Mouse (Mus musculus): ENCODE measurements around the gene Tacc3. TPM values are rescaled to one million over a fixed set of nuclear protein-coding genes. Genes with fewer than 3 reads are reported as not detected.

Tacc3 gene
- total and polyA plus RNA-seq, 2 experiments from 2014 or later, result 20.1 to 25.5 TPM

DNA sequence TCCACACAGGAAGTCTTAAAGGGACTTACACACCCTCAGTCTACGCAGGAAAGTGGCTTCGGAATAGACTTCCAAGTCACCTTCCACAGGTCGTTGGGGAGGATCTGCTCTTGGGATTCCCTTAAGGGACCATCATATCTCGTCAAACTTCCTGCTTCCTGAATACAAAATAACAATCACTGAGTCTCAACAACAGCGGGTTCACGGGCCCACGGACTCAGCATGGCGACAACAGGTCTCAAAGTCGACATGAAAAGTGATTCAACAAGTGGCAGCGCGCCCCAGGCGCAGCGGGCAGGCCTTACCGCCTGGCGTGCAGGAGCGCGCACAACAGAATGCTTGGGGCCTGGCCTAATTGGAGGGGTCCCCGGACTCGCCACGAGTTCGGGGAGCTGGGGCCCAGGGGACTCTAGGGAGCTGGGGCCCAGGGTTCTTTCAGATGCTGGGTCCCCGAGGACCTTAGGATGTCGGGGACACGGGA is 29.1 kb upstream of the Tacc3 start:
- ATAC-seq (peak; percentile 15; the same call in 1 of the 2 replicates), DNase-seq (peak; percentile 55)
- WGBS, result under 1% methylated on average over 24 of the region's 24 CpGs

DNA sequence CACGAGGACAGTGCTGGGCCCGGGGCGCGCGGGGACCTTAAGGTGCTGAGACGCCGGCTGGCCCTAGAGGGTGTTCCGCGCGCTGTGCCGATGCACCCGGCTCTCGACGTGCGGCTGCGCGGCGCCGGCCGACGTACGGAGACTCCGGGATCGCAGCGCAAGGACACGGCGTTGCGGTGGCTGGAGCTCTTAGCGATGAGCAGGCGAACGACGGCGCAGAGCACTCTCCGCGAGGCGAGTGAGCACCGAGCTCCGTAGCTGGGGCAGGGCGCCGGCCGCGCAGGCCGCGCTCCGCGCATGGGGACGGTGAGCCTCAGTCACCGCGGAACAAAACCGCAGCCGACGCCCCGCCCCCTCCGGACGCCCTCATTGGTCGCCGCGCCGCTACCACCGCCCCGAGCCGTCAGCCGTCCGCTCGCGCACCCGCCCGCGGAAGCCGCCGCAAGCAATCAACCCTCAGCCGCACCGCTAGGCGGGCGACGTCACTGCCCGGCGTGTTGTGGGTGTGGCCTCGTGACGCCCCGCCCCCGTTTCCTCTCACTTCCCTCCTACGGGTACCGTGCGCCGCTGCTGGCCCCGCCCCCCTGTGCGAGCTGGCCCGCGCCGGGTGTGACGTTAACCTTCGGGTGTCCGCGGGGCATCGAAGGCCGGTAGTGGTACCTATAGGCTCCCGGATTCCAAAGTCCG is 28.5 kb upstream of the Tacc3 start, which contains the start of the genes Fam53a and Gm9903:
Gene Fam53a (minus strand): TSS at position 335 of the 687 bp plus-strand sequence.
Gene Gm9903 (plus strand): TSS at position 625 of the 687 bp plus-strand sequence.
- Histone ChIP-seq H3K4me1 (ENCODE audit: insufficient read depth) (no peaks in the 10 kb centered on the region; the same call in 1 of the 2 replicates), H3K36me3 (ENCODE audit: insufficient read depth) (no peaks in the 10 kb centered on the region), H3K4me3 (ENCODE audit: low read depth, low read length) (peak within 1 kb of the TSS; percentile 77), H3K27me3 (ENCODE audit: insufficient read depth, low read length) (no peaks in the 10 kb centered on the region), H3K9ac (peak within 1 kb of the TSS; percentile 73), H3K4me2 (ENCODE audit: low read depth) (peak within 1 kb of the TSS; percentile 89), H3K9me3 (ENCODE audit: low read length) (no peaks in the 10 kb centered on the region), H3K27ac (ENCODE audit: low read depth, low read length) (peak within 1 kb of the TSS; percentile 79)
- 2% methylated on average over 74 of the region's 99 CpGs for whole genome bisulfite sequencing
- TF ChIP-seq CTCF (IDR thresholded peaks at IDR 0.05; ENCODE audit: low read depth), result peak; percentile 56
- peak; percentile 99 for ATAC-seq
- DNase-seq, result peak; percentile 98

More for the DNA sequence above, 29.1 kb upstream of the Tacc3 start:
- Histone ChIP-seq H3K4me2 (ENCODE audit: low read depth) (peak overlapping the region; percentile 89), H3K4me1 (ENCODE audit: insufficient read depth) (no peaks in the 10 kb centered on the region; the same call in 1 of the 2 replicates), H3K27me3 (ENCODE audit: insufficient read depth, low read length) (no peaks in the 10 kb centered on the region), H3K27ac (ENCODE audit: low read depth, low read length) (peak overlapping the region; percentile 79), H3K36me3 (ENCODE audit: insufficient read depth) (no peaks in the 10 kb centered on the region), H3K9ac (peak overlapping the region; percentile 73), H3K4me3 (ENCODE audit: low read depth, low read length) (peak overlapping the region; percentile 77), H3K9me3 (ENCODE audit: low read length) (no peaks in the 10 kb centered on the region)
- TF ChIP-seq CTCF (IDR thresholded peaks at IDR 0.05; ENCODE audit: low read depth), result no peak

DNA sequence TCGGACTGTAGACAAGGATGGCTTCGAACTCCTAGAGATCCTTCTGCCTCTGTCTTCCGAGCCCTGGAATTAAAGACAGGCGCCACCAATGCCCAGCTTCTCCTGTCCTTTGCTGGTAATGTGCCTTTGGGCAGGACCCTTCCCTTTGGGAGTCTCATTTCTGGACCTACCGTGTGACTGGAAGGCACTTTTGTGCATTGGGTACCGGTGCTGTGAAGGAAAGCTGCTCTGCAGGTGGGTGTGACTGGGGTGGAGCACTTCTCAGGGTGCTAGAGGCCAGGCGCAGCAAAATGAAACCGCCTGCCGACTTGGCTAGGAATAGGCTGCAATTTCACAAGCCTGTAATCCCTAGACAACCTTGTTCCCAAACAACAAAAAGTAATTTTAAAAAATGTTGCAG is 27.9 kb upstream of the Tacc3 start:
- H3K27me3 ChIP-seq (ENCODE audit: insufficient read depth, low read length), result no peaks in the 10 kb centered on the region
- no peak for TF ChIP-seq CTCF (IDR thresholded peaks at IDR 0.05; ENCODE audit: low read depth)
- peak overlapping the region; percentile 89 for H3K4me2 ChIP-seq (ENCODE audit: low read depth)
- WGBS, result 6% methylated on average over 9 of the region's 9 CpGs
- ATAC-seq, result peak; percentile 5; the same call in 1 of the 2 replicates
- no peaks in the 10 kb centered on the region for H3K9me3 ChIP-seq (ENCODE audit: low read length)
- no peaks in the 10 kb centered on the region; the same call in 1 of the 2 replicates for H3K4me1 ChIP-seq (ENCODE audit: insufficient read depth)
- H3K4me3 ChIP-seq (ENCODE audit: low read depth, low read length), result peak overlapping the region; percentile 77
- H3K9ac ChIP-seq, result peak overlapping the region; percentile 52
- H3K36me3 ChIP-seq (ENCODE audit: insufficient read depth), result no peaks in the 10 kb centered on the region
- 0 out of 2 replicates have a peak overlapping the region, but pooled peaks have one; percentile 24 for H3K27ac ChIP-seq (ENCODE audit: low read depth, low read length)
- no peak for DNase-seq

DNA sequence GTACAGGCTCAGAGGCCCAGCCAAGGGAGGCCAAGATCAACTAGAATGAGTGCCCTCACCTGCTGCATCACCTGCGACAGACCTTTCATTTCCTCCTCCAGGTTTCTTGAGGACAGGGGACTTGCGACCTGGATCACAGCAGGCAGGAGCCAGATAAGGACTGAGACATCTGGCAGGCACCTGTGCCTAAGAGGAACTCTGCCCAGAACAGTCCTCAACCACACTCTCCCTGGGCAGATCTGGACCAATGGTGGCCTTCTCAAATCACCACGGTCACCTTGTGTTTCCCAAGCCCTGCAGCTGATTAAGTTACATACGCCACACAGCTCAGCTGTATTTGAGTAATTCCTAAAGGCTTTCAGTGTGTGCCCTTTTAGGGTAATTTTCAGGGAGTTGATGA is 27.3 kb upstream of the Tacc3 start:
- 80% methylated on average over 4 of the region's 4 CpGs for WGBS
- H3K36me3 ChIP-seq (ENCODE audit: insufficient read depth), result no peaks in the 10 kb centered on the region

DNA sequence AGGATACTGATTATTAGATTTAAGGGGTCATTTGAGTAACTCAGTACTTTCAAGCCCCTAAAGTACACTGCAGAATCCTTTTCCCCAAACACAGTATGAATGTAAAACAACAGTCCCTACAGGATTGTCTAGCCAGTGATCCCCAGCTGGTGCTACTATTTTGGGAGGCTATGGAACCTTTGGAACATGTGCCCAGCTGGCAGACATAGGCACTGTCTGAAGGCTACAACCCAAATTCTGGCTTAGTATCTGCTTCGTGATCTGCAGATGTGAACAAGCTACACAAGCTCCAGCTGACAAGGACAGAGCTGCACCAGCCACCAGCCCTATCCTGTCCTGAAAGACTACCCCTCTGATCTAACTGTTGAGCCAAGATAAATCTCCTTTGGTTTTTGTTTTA is 25.4 kb upstream of the Tacc3 start:
- no peaks in the 10 kb centered on the region for H3K9me3 ChIP-seq (ENCODE audit: low read length)
- no peaks in the 10 kb centered on the region; the same call in 1 of the 2 replicates for H3K4me1 ChIP-seq (ENCODE audit: insufficient read depth)
- H3K9ac ChIP-seq, result no peak overlapping the region
- no peak overlapping the region for H3K27ac ChIP-seq (ENCODE audit: low read depth, low read length)
- WGBS, result 91% methylated on average over 1 of the region's 1 CpGs
- no peak overlapping the region for H3K4me2 ChIP-seq (ENCODE audit: low read depth)
- TF ChIP-seq CTCF (IDR thresholded peaks at IDR 0.05; ENCODE audit: low read depth), result no peak
- H3K27me3 ChIP-seq (ENCODE audit: insufficient read depth, low read length), result no peaks in the 10 kb centered on the region
- H3K36me3 ChIP-seq (ENCODE audit: insufficient read depth), result no peaks in the 10 kb centered on the region
- DNase-seq, result no peak
- H3K4me3 ChIP-seq (ENCODE audit: low read depth, low read length), result no peak overlapping the region
- no peak for ATAC-seq

More for the DNA sequence above, 27.3 kb upstream of the Tacc3 start:
- TF ChIP-seq CTCF (IDR thresholded peaks at IDR 0.05; ENCODE audit: low read depth), result no peak
- Histone ChIP-seq H3K9ac (peak overlapping the region; percentile 52; the same call in 1 of the 2 replicates), H3K4me3 (ENCODE audit: low read depth, low read length) (no peak overlapping the region), H3K4me2 (ENCODE audit: low read depth) (peak overlapping the region; percentile 89), H3K4me1 (ENCODE audit: insufficient read depth) (no peaks in the 10 kb centered on the region; the same call in 1 of the 2 replicates), H3K27ac (ENCODE audit: low read depth, low read length) (no peak overlapping the region), H3K9me3 (ENCODE audit: low read length) (no peaks in the 10 kb centered on the region), H3K27me3 (ENCODE audit: insufficient read depth, low read length) (no peaks in the 10 kb centered on the region)
- DNase-seq, result no peak
- no peak for ATAC-seq

DNA sequence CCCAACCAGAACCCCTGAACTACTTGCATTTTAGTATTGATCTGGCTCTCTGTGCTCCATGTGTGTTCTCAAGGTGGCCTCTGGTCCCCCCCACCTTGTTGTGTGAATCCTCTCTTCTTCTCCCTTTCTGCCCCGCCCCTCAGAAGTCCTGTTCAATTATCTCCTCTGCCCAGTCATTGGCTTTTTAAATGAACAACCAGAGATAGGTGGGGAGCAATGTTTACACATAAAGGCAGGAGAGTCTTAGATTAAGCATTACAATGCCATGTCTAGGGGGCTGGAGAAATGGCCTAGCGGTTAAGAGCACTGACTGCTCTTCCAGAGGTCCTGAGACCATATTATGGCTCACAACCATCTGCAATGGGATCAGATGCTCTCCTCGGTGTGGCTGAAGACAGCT is 22.6 kb upstream of the Tacc3 start:
- H3K4me2 ChIP-seq (ENCODE audit: low read depth), result no peak overlapping the region
- no peaks in the 10 kb centered on the region for H3K9me3 ChIP-seq (ENCODE audit: low read length)
- no peak overlapping the region for H3K27ac ChIP-seq (ENCODE audit: low read depth, low read length)
- no peak overlapping the region for H3K9ac ChIP-seq
- H3K4me3 ChIP-seq (ENCODE audit: low read depth, low read length), result no peak overlapping the region
- DNase-seq (no peak), ATAC-seq (no peak)
- 88% methylated on average over 3 of the region's 3 CpGs for WGBS
- H3K36me3 ChIP-seq (ENCODE audit: insufficient read depth), result peaks cover 12% of the 10 kb centered on the region; the same call in 1 of the 2 replicates
- no peaks in the 10 kb centered on the region for H3K27me3 ChIP-seq (ENCODE audit: insufficient read depth, low read length)
- no peaks in the 10 kb centered on the region; the same call in 1 of the 2 replicates for H3K4me1 ChIP-seq (ENCODE audit: insufficient read depth)
- no peak for TF ChIP-seq CTCF (IDR thresholded peaks at IDR 0.05; ENCODE audit: low read depth)
